Mouse (Mus musculus) cortical plate, adult 2 months (tissue): Measurements from ENCODE around the gene 2310030G06Rik.

ENCODE experiments used
- CTCF ChIP-seq: fragments of 200-500 bp; IDR thresholded peaks from 2 replicates; pipeline ENCODE4 v1.5.1; 2011; ENCODE audit warnings: mild to moderate bottlenecking, control low read depth, low read length; ENCODE audit not compliant: insufficient read depth; ENCODE audit errors: extremely low read depth
- POLR2A ChIP-seq: fragments of 200-500 bp; IDR thresholded peaks from 2 replicates; pipeline ENCODE4 v1.6.1; 2011; ENCODE audit warnings: mild to moderate bottlenecking, low read length, control low read depth; ENCODE audit not compliant: insufficient read depth; ENCODE audit errors: extremely low read depth

DNA sequence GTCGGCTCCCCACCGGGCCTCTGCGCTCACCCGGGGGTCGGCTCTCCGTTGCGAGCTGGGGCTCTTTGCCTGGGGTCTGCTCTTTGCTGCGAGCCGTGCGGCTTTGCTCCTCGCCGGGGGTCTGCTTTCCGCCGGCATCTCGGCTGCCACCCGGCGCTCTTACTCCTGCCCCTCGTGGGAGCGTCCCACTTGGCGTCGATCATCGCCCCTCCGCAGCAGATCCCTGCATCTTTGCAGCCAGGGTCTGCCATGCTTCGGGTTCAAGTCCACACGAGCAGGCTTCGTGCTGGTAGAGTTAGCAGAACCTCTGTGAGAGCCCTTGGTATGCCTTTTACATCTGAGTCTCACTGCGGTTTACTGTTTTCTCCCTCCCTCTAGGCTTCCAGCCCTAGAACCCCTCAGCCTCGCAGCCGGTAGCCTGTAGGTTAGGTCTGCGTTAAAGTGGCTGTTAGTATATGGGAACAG, 29.4 kb upstream of the 2310030G06Rik start:
- TF ChIP-seq POLR2A (no peak), CTCF (no peak)
